18 mouse cellular contexts compared by ENCODE assay signal in the genomic region with DNA sequence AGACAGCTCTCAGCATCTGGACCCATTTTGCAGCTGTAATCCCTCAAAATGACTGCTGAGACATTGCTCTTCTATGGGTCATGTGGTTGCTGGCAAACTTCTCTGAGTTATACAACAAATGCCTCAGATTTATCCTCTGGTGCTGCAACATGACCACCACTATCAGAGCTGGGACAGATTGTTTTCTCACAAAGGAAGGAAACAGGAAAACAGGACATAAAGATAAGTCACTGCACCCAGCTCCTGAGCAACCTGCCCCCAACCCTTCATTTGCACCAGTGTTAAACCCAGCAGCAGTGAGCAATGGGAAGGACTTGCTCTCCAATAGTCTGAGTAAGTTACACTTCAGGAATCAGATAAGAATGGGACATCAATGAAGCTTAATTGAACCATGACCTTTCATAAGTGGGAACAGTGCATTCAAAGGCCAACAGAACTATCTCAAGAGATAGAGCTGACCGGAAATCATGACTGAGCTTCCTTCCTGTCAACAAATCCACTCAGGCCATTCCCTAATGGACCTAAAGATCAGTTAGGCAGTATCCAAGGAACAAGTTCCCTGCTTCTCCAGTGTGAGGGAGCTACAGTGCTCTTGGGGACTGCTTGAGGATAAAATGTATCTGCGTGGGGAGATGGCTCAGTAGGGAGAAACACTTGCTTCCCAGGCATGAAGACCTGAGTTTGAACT. TPM values are rescaled to one million over a fixed set of nuclear protein-coding genes. Genes with fewer than 3 reads are reported as not detected.
A peak's percentile ranks its signal among the peaks of the same experiment; 100 is the strongest.
DNase-seq lines count a peak whose midpoint lies in the region; ATAC-seq and TF ChIP-seq lines count a peak whose summit lies in the region.
"Had no signal": no experiment of that assay in that cellular context is flagged by ENCODE, and none has a peak within 500 bp of the region (broad histone marks: within the 10 kb centered on the region; RNA-seq: fewer than 3 reads in every experiment).

No protein-coding gene starts in this region.

- intact Hi-C loops in heart, postnatal 10 days (cut with DNase I) = loop anchor here (5.0 kb wide), 1 partner anchor 46 kb away; no protein-coding TSS in a partner anchor

- TF ChIP-seq CTCF in lung, embryonic 14.5 days (IDR thresholded peaks at IDR 0.05; ENCODE audit: low read depth) = no peak

- no peak overlapping the region for H3K27ac ChIP-seq in lung, embryonic 14.5 days (ENCODE audit: low read depth)
- H3K27ac ChIP-seq in forebrain, embryonic 14.5 days (ENCODE audit: low read depth, low read length) = no peak overlapping the region
- H3K27ac ChIP-seq: embryonic facial prominence, embryonic 15.5 days; limb, embryonic 12.5 days; midbrain, embryonic 12.5 days had no signal

- peak; percentile 11 for DNase-seq in adrenal gland, adult 2 months
- DNase-seq in adrenal gland, postnatal 14 days = no peak
- DNase-seq in 416B (ENCODE audit: low read depth) = peak; percentile 11
- peak; percentile 27 to 43 for DNase-seq in heart, postnatal 10 days
- peak; percentile 15 for DNase-seq in lung, embryonic 14.5 days
- no peak for DNase-seq in testis, postnatal 10 days (ENCODE audit: low spot score)
- DNase-seq in cerebellum, adult 8-10 months = no peak
- no peak for DNase-seq in forebrain, embryonic 14.5 days (ENCODE audit: low spot score)
- DNase-seq: cerebellum, postnatal 36 days; forebrain, postnatal 0 days; thymus, adult 18-20 months had no signal

- H3K9ac ChIP-seq in lung, embryonic 14.5 days = no peak overlapping the region
- H3K9ac ChIP-seq in forebrain, embryonic 14.5 days (ENCODE audit: low read length) = no peak overlapping the region
- H3K9ac ChIP-seq: embryonic facial prominence, embryonic 15.5 days; forebrain, postnatal 0 days; limb, embryonic 12.5 days; midbrain, embryonic 12.5 days had no signal

- no peaks in the 10 kb centered on the region for H3K4me1 ChIP-seq in lung, embryonic 14.5 days (ENCODE audit: insufficient read depth)
- H3K4me1 ChIP-seq in forebrain, embryonic 14.5 days (ENCODE audit: control insufficient read depth, insufficient read depth, low read length) = no peaks in the 10 kb centered on the region
- H3K4me1 ChIP-seq: embryonic facial prominence, embryonic 15.5 days; limb, embryonic 12.5 days; midbrain, embryonic 12.5 days had no signal

- H3K36me3 ChIP-seq in lung, embryonic 14.5 days (ENCODE audit: insufficient read depth) = no peaks in the 10 kb centered on the region
- no peaks in the 10 kb centered on the region for H3K36me3 ChIP-seq in forebrain, embryonic 14.5 days (ENCODE audit: control insufficient read depth, insufficient read depth, low read length)
- H3K36me3 ChIP-seq: embryonic facial prominence, embryonic 15.5 days; G1E; limb, embryonic 12.5 days; midbrain, embryonic 12.5 days had no signal

- H3K27me3 ChIP-seq in lung, embryonic 14.5 days (ENCODE audit: insufficient read depth, low read length) = no peaks in the 10 kb centered on the region
- no peaks in the 10 kb centered on the region for H3K27me3 ChIP-seq in forebrain, embryonic 14.5 days (replicated peaks; ENCODE audit: control insufficient read depth, insufficient read depth, low read length)
- H3K27me3 ChIP-seq: embryonic facial prominence, embryonic 15.5 days; limb, embryonic 12.5 days; midbrain, embryonic 12.5 days had no signal

- peak; percentile 60; the same call in 1 of the 2 replicates for ATAC-seq in lung, embryonic 14.5 days (ENCODE audit: insufficient read depth)
- ATAC-seq in forebrain, embryonic 14.5 days = no peak
- ATAC-seq: forebrain, postnatal 0 days had no signal

- 49% methylated on average over 2 of the region's 2 CpGs for WGBS in lung, embryonic 14.5 days
- WGBS in forebrain, embryonic 14.5 days = 78% methylated on average over 2 of the region's 2 CpGs

- no peak overlapping the region for H3K4me2 ChIP-seq in lung, embryonic 14.5 days
- H3K4me2 ChIP-seq in forebrain, embryonic 14.5 days (ENCODE audit: low read length) = no peak overlapping the region
- H3K4me2 ChIP-seq: embryonic facial prominence, embryonic 15.5 days; limb, embryonic 12.5 days; midbrain, embryonic 12.5 days had no signal

- H3K9me3 ChIP-seq in lung, embryonic 14.5 days (ENCODE audit: low read depth, low read length) = no peaks in the 10 kb centered on the region
- H3K9me3 ChIP-seq in forebrain, embryonic 14.5 days (replicated peaks; ENCODE audit: control insufficient read depth, low read length) = no peaks in the 10 kb centered on the region
- H3K9me3 ChIP-seq: embryonic facial prominence, embryonic 15.5 days; G1E; limb, embryonic 12.5 days; midbrain, embryonic 12.5 days had no signal

- no peak overlapping the region for H3K4me3 ChIP-seq in lung, embryonic 14.5 days (ENCODE audit: low read depth, low read length)
- no peak overlapping the region for H3K4me3 ChIP-seq in forebrain, embryonic 14.5 days (ENCODE audit: low read depth, low read length)
- H3K4me3 ChIP-seq: embryonic facial prominence, embryonic 15.5 days; limb, embryonic 12.5 days; midbrain, embryonic 12.5 days had no signal

RNA-seq across cellular contexts. Expression of a gene that starts 17.2 kb away (rescaled TPM):
- total RNA-seq in adrenal gland, adult 2 months (2021) = not detected
- polyA plus RNA-seq in adrenal gland, adult 2 months (2012; rRNA removed) = not detected in 2 replicates
- total RNA-seq in adrenal gland, postnatal 14 days (2021) = 0.68 and 5.7 TPM in 2 replicates
- not detected for total RNA-seq in heart, postnatal 10 days (2021)
- polyA plus RNA-seq in lung, embryonic 14.5 days (2014; fragmentation: Nextera tagmentation; extraction: Ambion mirVana) = not detected in 2 replicates
- polyA plus RNA-seq in forebrain, embryonic 14.5 days (2014; fragmentation: Nextera tagmentation; extraction: Ambion mirVana) = not detected in 2 replicates
- total RNA-seq: forebrain, postnatal 0 days; G1E; gastrocnemius, postnatal 4 days; layer of hippocampus, postnatal 14 days had no signal
- polyA plus RNA-seq: embryonic facial prominence, embryonic 15.5 days; forebrain, postnatal 0 days; G1E; limb, embryonic 12.5 days; midbrain, embryonic 12.5 days; neural tube, embryonic 11.5 days had no signal

RNA-seq across cellular contexts. Expression of a gene that starts 28.2 kb away (rescaled TPM):
- 1 to 10 TPM in 1 of 2 experiments, under 1 TPM in 1; 0.17 to 2.6 TPM for total RNA-seq in adrenal gland, adult 2 months (2021)
- polyA plus RNA-seq in adrenal gland, adult 2 months (2012; rRNA removed) = 0.12 TPM in 1 of 2 replicates, not detected in the other
- total RNA-seq in adrenal gland, postnatal 14 days (2021) = 0.53 and 1.3 TPM in 2 replicates
- not detected for total RNA-seq in heart, postnatal 10 days (2021)
- polyA plus RNA-seq in lung, embryonic 14.5 days (2014; fragmentation: Nextera tagmentation; extraction: Ambion mirVana) = not detected in 2 replicates
- not detected in 2 replicates for polyA plus RNA-seq in forebrain, embryonic 14.5 days (2014; fragmentation: Nextera tagmentation; extraction: Ambion mirVana)
- total RNA-seq: forebrain, postnatal 0 days; layer of hippocampus, postnatal 14 days had no signal
- polyA plus RNA-seq: embryonic facial prominence, embryonic 15.5 days; forebrain, postnatal 0 days; G1E; limb, embryonic 12.5 days; midbrain, embryonic 12.5 days; neural tube, embryonic 11.5 days had no signal

RNA-seq across cellular contexts. Expression of a gene that starts 50.3 kb away (rescaled TPM):
- total RNA-seq in adrenal gland, adult 2 months (2021) = 1 to 10 TPM in 1 of 2 experiments, not detected in 1; 1.1 TPM
- polyA plus RNA-seq in adrenal gland, adult 2 months (2012; rRNA removed) = 0.09 TPM in 1 of 2 replicates, not detected in the other
- 2.8 and 25.3 TPM in 2 replicates for total RNA-seq in adrenal gland, postnatal 14 days (2021)
- not detected for total RNA-seq in heart, postnatal 10 days (2021)
- not detected in 2 replicates for polyA plus RNA-seq in lung, embryonic 14.5 days (2014; fragmentation: Nextera tagmentation; extraction: Ambion mirVana)
- not detected in 2 replicates for polyA plus RNA-seq in forebrain, embryonic 14.5 days (2014; fragmentation: Nextera tagmentation; extraction: Ambion mirVana)
- total RNA-seq: forebrain, postnatal 0 days; G1E; layer of hippocampus, postnatal 14 days had no signal
- polyA plus RNA-seq: embryonic facial prominence, embryonic 15.5 days; forebrain, postnatal 0 days; G1E; limb, embryonic 12.5 days; midbrain, embryonic 12.5 days; neural tube, embryonic 11.5 days had no signal

RNA-seq across cellular contexts. Expression of a gene that starts 54.5 kb away (rescaled TPM):
- total RNA-seq in adrenal gland, adult 2 months (2021) = under 1 TPM; 0.21 to 0.98 TPM
- not detected in 2 replicates for polyA plus RNA-seq in adrenal gland, adult 2 months (2012; rRNA removed)
- total RNA-seq in adrenal gland, postnatal 14 days (2021) = 3.1 and 9.7 TPM in 2 replicates
- not detected for total RNA-seq in heart, postnatal 10 days (2021)
- not detected in 2 replicates for polyA plus RNA-seq in lung, embryonic 14.5 days (2014; fragmentation: Nextera tagmentation; extraction: Ambion mirVana)
- not detected in 2 replicates for polyA plus RNA-seq in forebrain, embryonic 14.5 days (2014; fragmentation: Nextera tagmentation; extraction: Ambion mirVana)
- total RNA-seq: forebrain, postnatal 0 days; gastrocnemius, postnatal 4 days; layer of hippocampus, postnatal 14 days had no signal
- polyA plus RNA-seq: embryonic facial prominence, embryonic 15.5 days; forebrain, postnatal 0 days; G1E; limb, embryonic 12.5 days; midbrain, embryonic 12.5 days; neural tube, embryonic 11.5 days had no signal

Comparison
In these comparisons a context has a peak if more than half of its experiments do, and no peak if none do; other contexts are left out.
1. DNase-seq: peak in adrenal gland, adult 2 months (single experiment), 416B (single experiment), heart, postnatal 10 days (2 of 2) and lung, embryonic 14.5 days (single experiment); none in adrenal gland, postnatal 14 days (single experiment), testis, postnatal 10 days (single experiment), cerebellum, adult 8-10 months (single experiment) and forebrain, embryonic 14.5 days (single experiment).